Mouse (Mus musculus): ENCODE results near the gene Aicda. TPM values are rescaled to one million over a fixed set of nuclear protein-coding genes. Genes with fewer than 3 reads are reported as not detected.

Aicda gene
- polyA plus RNA-seq, 1 experiment from 2014 or later = not detected

GRCm38 (mm10) chr6:122579086-122579485 lies 25.5 kb downstream of the Aicda start:
- Histone ChIP-seq H3K27ac (ENCODE audit: low read depth, low read length) (no peak overlapping the region), H3K4me1 (replicated peaks; ENCODE audit: control insufficient read depth, insufficient read depth, low read length) (no peaks in the 10 kb centered on the region), H3K36me3 (ENCODE audit: control insufficient read depth, insufficient read depth, low read length) (no peaks in the 10 kb centered on the region), H3K4me2 (replicated peaks; ENCODE audit: low read depth, low read length) (no peak overlapping the region), H3K9ac (ENCODE audit: low read depth, low read length) (no peak overlapping the region), H3K9me3 (ENCODE audit: control insufficient read depth, low read length) (no peaks in the 10 kb centered on the region), H3K4me3 (ENCODE audit: low read depth, low read length) (no peak overlapping the region), H3K27me3 (ENCODE audit: control insufficient read depth, insufficient read depth, low read length) (no peaks in the 10 kb centered on the region)
- DNase-seq (ENCODE audit: low spot score) = no peak
- ATAC-seq (ENCODE audit: low FRiP score) = no peak
- 86% methylated on average over 1 of the region's 1 CpGs for WGBS

- 86% methylated on average over 13 of the region's 13 CpGs for WGBS
- H3K4me3 ChIP-seq (ENCODE audit: low read depth, low read length) = no peak overlapping the region
Measured at GRCm38 (mm10) chr6:122591027-122591758, 37.6 kb downstream of the Aicda start.

GRCm38 (mm10) chr6:122592905-122593304 lies 39.3 kb downstream of the Aicda start:
- Histone ChIP-seq H3K36me3 (ENCODE audit: control insufficient read depth, insufficient read depth, low read length) (no peaks in the 10 kb centered on the region), H3K9me3 (ENCODE audit: control insufficient read depth, low read length) (no peaks in the 10 kb centered on the region), H3K9ac (ENCODE audit: low read depth, low read length) (no peak overlapping the region), H3K27ac (ENCODE audit: low read depth, low read length) (no peak overlapping the region), H3K4me3 (ENCODE audit: low read depth, low read length) (no peak overlapping the region), H3K27me3 (ENCODE audit: control insufficient read depth, insufficient read depth, low read length) (no peaks in the 10 kb centered on the region), H3K4me2 (replicated peaks; ENCODE audit: low read depth, low read length) (no peak overlapping the region), H3K4me1 (replicated peaks; ENCODE audit: control insufficient read depth, insufficient read depth, low read length) (no peaks in the 10 kb centered on the region)
- no peak for DNase-seq (ENCODE audit: low spot score)
- 89% methylated on average over 2 of the region's 2 CpGs for WGBS
- ATAC-seq (ENCODE audit: low FRiP score) = no peak

More at GRCm38 (mm10) chr6:122591027-122591758, 37.6 kb downstream of the Aicda start:
- Histone ChIP-seq H3K27me3 (ENCODE audit: control insufficient read depth, insufficient read depth, low read length) (no peaks in the 10 kb centered on the region), H3K9ac (ENCODE audit: low read depth, low read length) (no peak overlapping the region), H3K9me3 (ENCODE audit: control insufficient read depth, low read length) (no peaks in the 10 kb centered on the region), H3K27ac (ENCODE audit: low read depth, low read length) (no peak overlapping the region), H3K4me2 (replicated peaks; ENCODE audit: low read depth, low read length) (no peak overlapping the region), H3K36me3 (ENCODE audit: control insufficient read depth, insufficient read depth, low read length) (no peaks in the 10 kb centered on the region), H3K4me1 (replicated peaks; ENCODE audit: control insufficient read depth, insufficient read depth, low read length) (no peaks in the 10 kb centered on the region)
- DNase-seq (ENCODE audit: low spot score) = no peak
- no peak for ATAC-seq (ENCODE audit: low FRiP score)

- H3K27me3 ChIP-seq (ENCODE audit: control insufficient read depth, insufficient read depth, low read length) = no peaks in the 10 kb centered on the region
- ATAC-seq (ENCODE audit: low FRiP score) (no peak), DNase-seq (ENCODE audit: low spot score) (peak; percentile 21)
- 41% methylated on average over 7 of the region's 7 CpGs for WGBS
- no peaks in the 10 kb centered on the region for H3K9me3 ChIP-seq (ENCODE audit: control insufficient read depth, low read length)
- H3K4me3 ChIP-seq (ENCODE audit: low read depth, low read length) = no peak overlapping the region
- H3K36me3 ChIP-seq (ENCODE audit: control insufficient read depth, insufficient read depth, low read length) = no peaks in the 10 kb centered on the region
- H3K4me1 ChIP-seq (replicated peaks; ENCODE audit: control insufficient read depth, insufficient read depth, low read length) = no peaks in the 10 kb centered on the region
- H3K27ac ChIP-seq (ENCODE audit: low read depth, low read length) = no peak overlapping the region
- no peak overlapping the region for H3K4me2 ChIP-seq (replicated peaks; ENCODE audit: low read depth, low read length)
- no peak overlapping the region for H3K9ac ChIP-seq (ENCODE audit: low read depth, low read length)
Measured at GRCm38 (mm10) chr6:122595637-122596036, 42.0 kb downstream of the Aicda start.

GRCm38 (mm10) chr6:122596608-122597007 lies 43.0 kb downstream of the Aicda start:
- 88% methylated on average over 7 of the region's 7 CpGs for WGBS
- no peak for DNase-seq (ENCODE audit: low spot score)

GRCm38 (mm10) chr6:122598014-122598413 lies 44.4 kb downstream of the Aicda start:
- no peak overlapping the region for H3K9ac ChIP-seq (ENCODE audit: low read depth, low read length)
- ATAC-seq (ENCODE audit: low FRiP score) (no peak), DNase-seq (ENCODE audit: low spot score) (no peak)
- WGBS = 96% methylated on average over 4 of the region's 4 CpGs
- no peaks in the 10 kb centered on the region for H3K36me3 ChIP-seq (ENCODE audit: control insufficient read depth, insufficient read depth, low read length)
- H3K9me3 ChIP-seq (ENCODE audit: control insufficient read depth, low read length) = no peaks in the 10 kb centered on the region
- no peaks in the 10 kb centered on the region for H3K27me3 ChIP-seq (ENCODE audit: control insufficient read depth, insufficient read depth, low read length)
- H3K4me3 ChIP-seq (ENCODE audit: low read depth, low read length) = no peak overlapping the region
- H3K4me1 ChIP-seq (replicated peaks; ENCODE audit: control insufficient read depth, insufficient read depth, low read length) = no peaks in the 10 kb centered on the region
- no peak overlapping the region for H3K27ac ChIP-seq (ENCODE audit: low read depth, low read length)
- H3K4me2 ChIP-seq (replicated peaks; ENCODE audit: low read depth, low read length) = no peak overlapping the region

More at GRCm38 (mm10) chr6:122596608-122597007, 43.0 kb downstream of the Aicda start:
- no peak overlapping the region for H3K4me3 ChIP-seq (ENCODE audit: low read depth, low read length)
- no peak overlapping the region for H3K4me2 ChIP-seq (replicated peaks; ENCODE audit: low read depth, low read length)
- no peaks in the 10 kb centered on the region for H3K36me3 ChIP-seq (ENCODE audit: control insufficient read depth, insufficient read depth, low read length)
- H3K9ac ChIP-seq (ENCODE audit: low read depth, low read length) = no peak overlapping the region
- H3K27me3 ChIP-seq (ENCODE audit: control insufficient read depth, insufficient read depth, low read length) = no peaks in the 10 kb centered on the region
- no peaks in the 10 kb centered on the region for H3K4me1 ChIP-seq (replicated peaks; ENCODE audit: control insufficient read depth, insufficient read depth, low read length)
- no peaks in the 10 kb centered on the region for H3K9me3 ChIP-seq (ENCODE audit: control insufficient read depth, low read length)
- ATAC-seq (ENCODE audit: low FRiP score) = no peak
- no peak overlapping the region for H3K27ac ChIP-seq (ENCODE audit: low read depth, low read length)

GRCm38 (mm10) chr6:122598436-122598835 lies 44.8 kb downstream of the Aicda start:
- H3K36me3 ChIP-seq (ENCODE audit: control insufficient read depth, insufficient read depth, low read length) = no peaks in the 10 kb centered on the region
- ATAC-seq (ENCODE audit: low FRiP score) = no peak
- no peak overlapping the region for H3K9ac ChIP-seq (ENCODE audit: low read depth, low read length)
- no peaks in the 10 kb centered on the region for H3K4me1 ChIP-seq (replicated peaks; ENCODE audit: control insufficient read depth, insufficient read depth, low read length)
- 87% methylated on average over 6 of the region's 6 CpGs for WGBS
- H3K27me3 ChIP-seq (ENCODE audit: control insufficient read depth, insufficient read depth, low read length) = no peaks in the 10 kb centered on the region
- H3K4me3 ChIP-seq (ENCODE audit: low read depth, low read length) = no peak overlapping the region
- H3K4me2 ChIP-seq (replicated peaks; ENCODE audit: low read depth, low read length) = no peak overlapping the region
- no peak for DNase-seq (ENCODE audit: low spot score)
- no peaks in the 10 kb centered on the region for H3K9me3 ChIP-seq (ENCODE audit: control insufficient read depth, low read length)
- no peak overlapping the region for H3K27ac ChIP-seq (ENCODE audit: low read depth, low read length)

- WGBS = 89% methylated on average over 9 of the region's 9 CpGs
- Histone ChIP-seq H3K4me1 (replicated peaks; ENCODE audit: control insufficient read depth, insufficient read depth, low read length) (no peaks in the 10 kb centered on the region), H3K4me3 (ENCODE audit: low read depth, low read length) (no peak overlapping the region), H3K36me3 (ENCODE audit: control insufficient read depth, insufficient read depth, low read length) (no peaks in the 10 kb centered on the region), H3K27ac (ENCODE audit: low read depth, low read length) (no peak overlapping the region), H3K27me3 (ENCODE audit: control insufficient read depth, insufficient read depth, low read length) (no peaks in the 10 kb centered on the region), H3K9ac (ENCODE audit: low read depth, low read length) (no peak overlapping the region), H3K9me3 (ENCODE audit: control insufficient read depth, low read length) (no peaks in the 10 kb centered on the region), H3K4me2 (replicated peaks; ENCODE audit: low read depth, low read length) (no peak overlapping the region)
- ATAC-seq (ENCODE audit: low FRiP score) = no peak
- no peak for DNase-seq (ENCODE audit: low spot score)
Measured at GRCm38 (mm10) chr6:122599054-122599737, 45.6 kb downstream of the Aicda start.

Data from hindbrain, embryonic 11.5 days (tissue).